Mouse (Mus musculus) monocyte, adult 5-6 weeks (primary cell): Measurements from ENCODE around the gene Nfia. TPM values are rescaled to one million over a fixed set of nuclear protein-coding genes. Genes with fewer than 3 reads are reported as not detected.

Experiments
- total RNA-seq: library from RNA; stranded (forward); fragments of 200-1000, 200-491, 200-594 nt; gene quantifications from 3 replicates; pipeline ENCODE4 v1.2.3, GENCODE M21; 2017

The Nfia gene
- total RNA-seq, 1 experiment from 2014 or later: 0.67 TPM

Other genes starting within 250 kb of the Nfia start
- gene E130114P18Rik, start 5.3 kb downstream of the Nfia start, total RNA-seq: not detected in 3 replicates